Mouse (Mus musculus): ENCODE measurements around the gene Armcx4.
"Not testable (repeated sequence)": the region's sequence is repeated elsewhere in the genome, so short reads cannot be mapped to it uniquely, and the experiment has no call there.

Armcx4 gene

GRCm38 (mm10) chrX:134686267-134686666 is at the start of gene Armcx4:
TSS of gene Armcx4 (plus strand) at chrX:134686519.
- CTCF ChIA-PET = no interaction called here

GRCm38 (mm10) chrX:134641000-134641760 is 45.1 kb upstream of the Armcx4 start:
- CTCF ChIA-PET = no interaction called here

GRCm38 (mm10) chrX:134646338-134646737 is 40.0 kb upstream of the Armcx4 start:
- CTCF ChIA-PET = interaction anchor here (0.7 kb wide), 1 partner anchor 254 kb away, joined by 4 read pairs; no protein-coding TSS in a partner anchor

GRCm38 (mm10) chrX:134647421-134647820 is 38.9 kb upstream of the Armcx4 start:
- CTCF ChIA-PET = no interaction called here

GRCm38 (mm10) chrX:134648031-134648692 is 38.2 kb upstream of the Armcx4 start:
- CTCF ChIA-PET = no interaction called here

GRCm38 (mm10) chrX:134652061-134652460 is 34.3 kb upstream of the Armcx4 start:
- CTCF ChIA-PET = no interaction called here

- CTCF ChIA-PET = interaction anchor here (0.6 kb wide), 1 partner anchor 155 kb away, joined by 5 read pairs; no protein-coding TSS in a partner anchor
Observed at GRCm38 (mm10) chrX:134661586-134661985, 24.7 kb upstream of the Armcx4 start.

- CTCF ChIA-PET = no interaction called here
Observed at GRCm38 (mm10) chrX:134675022-134675421, 11.3 kb upstream of the Armcx4 start.

- CTCF ChIA-PET = no interaction called here
Observed at GRCm38 (mm10) chrX:134675959-134676358, 10.4 kb upstream of the Armcx4 start.

- CTCF ChIA-PET = no interaction called here
Observed at GRCm38 (mm10) chrX:134684936-134685335, 1.4 kb upstream of the Armcx4 start.

GRCm38 (mm10) chrX:134686739-134687171 is 436 bp downstream of the Armcx4 start:
- CTCF ChIA-PET = no interaction called here

GRCm38 (mm10) chrX:134689676-134690075 is 3.4 kb downstream of the Armcx4 start:
- CTCF ChIA-PET = no interaction called here

GRCm38 (mm10) chrX:134690871-134691539 is 4.7 kb downstream of the Armcx4 start:
- CTCF ChIA-PET = no interaction called here

GRCm38 (mm10) chrX:134691540-134691935 is 5.2 kb downstream of the Armcx4 start:
- CTCF ChIA-PET = no interaction called here

- CTCF ChIA-PET = no interaction called here
Observed at GRCm38 (mm10) chrX:134716863-134717262, 30.5 kb downstream of the Armcx4 start.

- CTCF ChIA-PET = no interaction called here
Observed at GRCm38 (mm10) chrX:134717752-134718308, 31.5 kb downstream of the Armcx4 start, which contains the start of gene Armcx1. TSS of gene Armcx1 (plus strand) at chrX:134717963.

GRCm38 (mm10) chrX:134718524-134718923 is 32.2 kb downstream of the Armcx4 start:
- CTCF ChIA-PET = no interaction called here

GRCm38 (mm10) chrX:134723762-134724161 is 37.4 kb downstream of the Armcx4 start:
- CTCF ChIA-PET = not testable (repeated sequence)

- CTCF ChIA-PET = no interaction called here
Observed at GRCm38 (mm10) chrX:134729778-134730177, 43.5 kb downstream of the Armcx4 start.

- CTCF ChIA-PET = no interaction called here
Observed at GRCm38 (mm10) chrX:134737796-134738195, 51.5 kb downstream of the Armcx4 start.

- CTCF ChIA-PET = interaction anchor here (0.7 kb wide), 1 partner anchor 26 kb away, joined by 6 read pairs; no protein-coding TSS in a partner anchor
Observed at GRCm38 (mm10) chrX:134739160-134739559, 52.8 kb downstream of the Armcx4 start.

GRCm38 (mm10) chrX:134741862-134742261 is 55.5 kb downstream of the Armcx4 start:
- CTCF ChIA-PET = no interaction called here
